Mouse (Mus musculus): ENCODE measurements around the gene Amot. TPM values are rescaled to one million over a fixed set of nuclear protein-coding genes. Genes with fewer than 3 reads are reported as not detected.

The Amot gene
- polyA plus RNA-seq, 1 experiment from 2014 or later = 32.5 TPM

DNA sequence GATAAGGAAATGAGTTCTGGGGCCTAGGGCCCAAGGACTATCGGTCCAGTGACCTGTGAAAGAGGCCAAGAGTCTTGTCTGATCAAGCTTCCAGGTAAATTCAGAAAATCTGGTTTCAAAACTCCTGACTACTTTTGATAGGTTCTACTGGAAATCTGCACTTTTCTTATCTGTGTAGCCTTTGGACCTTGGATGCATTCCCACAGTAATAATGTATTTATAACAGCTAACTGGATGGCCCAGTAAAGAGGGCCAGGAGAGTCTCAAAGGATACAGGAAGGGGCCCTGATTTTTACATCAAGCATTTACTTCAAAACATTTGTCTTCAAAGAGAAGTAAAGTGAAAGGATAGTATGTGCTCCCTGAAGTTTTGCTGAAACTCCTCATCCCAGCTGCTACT lies 90.7 kb downstream of the Amot start:
- no peak overlapping the region for H3K27ac ChIP-seq (ENCODE audit: low read depth, low read length)
- ATAC-seq (ENCODE audit: low FRiP score, low TSS enrichment) = no peak
- no peaks in the 10 kb centered on the region for H3K36me3 ChIP-seq (ENCODE audit: control insufficient read depth, insufficient read depth, low read length)
- 92% methylated on average over 1 of the region's 1 CpGs for WGBS
- no peak overlapping the region for H3K4me3 ChIP-seq (ENCODE audit: low read length)
- no peak overlapping the region for H3K4me2 ChIP-seq (replicated peaks; ENCODE audit: low read depth, low read length)
- H3K27me3 ChIP-seq (ENCODE audit: control insufficient read depth, insufficient read depth, low read length) = no peaks in the 10 kb centered on the region
- H3K4me1 ChIP-seq (ENCODE audit: control insufficient read depth, insufficient read depth, low read length) = no peaks in the 10 kb centered on the region
- no peak overlapping the region for H3K9ac ChIP-seq (ENCODE audit: low read depth, low read length)
- no peaks in the 10 kb centered on the region for H3K9me3 ChIP-seq (ENCODE audit: control insufficient read depth, low read length)

- ATAC-seq (ENCODE audit: low FRiP score, low TSS enrichment) = no peak
- no peaks in the 10 kb centered on the region for H3K9me3 ChIP-seq (ENCODE audit: control insufficient read depth, low read length)
- no peaks in the 10 kb centered on the region for H3K36me3 ChIP-seq (ENCODE audit: control insufficient read depth, insufficient read depth, low read length)
- no peak overlapping the region for H3K27ac ChIP-seq (ENCODE audit: low read depth, low read length)
- H3K9ac ChIP-seq (ENCODE audit: low read depth, low read length) = no peak overlapping the region
- WGBS = 49% methylated on average over 6 of the region's 6 CpGs
- H3K4me3 ChIP-seq (ENCODE audit: low read length) = no peak overlapping the region
- H3K27me3 ChIP-seq (ENCODE audit: control insufficient read depth, insufficient read depth, low read length) = no peaks in the 10 kb centered on the region
- no peak overlapping the region for H3K4me2 ChIP-seq (replicated peaks; ENCODE audit: low read depth, low read length)
- H3K4me1 ChIP-seq (ENCODE audit: control insufficient read depth, insufficient read depth, low read length) = no peaks in the 10 kb centered on the region
Measured at GRCm38 (mm10) chrX:145411425-145411824, 93.6 kb downstream of the Amot start.

- 79% methylated on average over 4 of the region's 4 CpGs for WGBS
- no peaks in the 10 kb centered on the region for H3K27me3 ChIP-seq (ENCODE audit: control insufficient read depth, insufficient read depth, low read length)
- no peak overlapping the region for H3K9ac ChIP-seq (ENCODE audit: low read depth, low read length)
- H3K9me3 ChIP-seq (ENCODE audit: control insufficient read depth, low read length) = no peaks in the 10 kb centered on the region
- no peak overlapping the region for H3K4me3 ChIP-seq (ENCODE audit: low read length)
- H3K27ac ChIP-seq (ENCODE audit: low read depth, low read length) = no peak overlapping the region
- H3K4me2 ChIP-seq (replicated peaks; ENCODE audit: low read depth, low read length) = no peak overlapping the region
- no peak for ATAC-seq (ENCODE audit: low FRiP score, low TSS enrichment)
- H3K4me1 ChIP-seq (ENCODE audit: control insufficient read depth, insufficient read depth, low read length) = no peaks in the 10 kb centered on the region
- no peaks in the 10 kb centered on the region for H3K36me3 ChIP-seq (ENCODE audit: control insufficient read depth, insufficient read depth, low read length)
Measured at GRCm38 (mm10) chrX:145406052-145406451, 98.9 kb downstream of the Amot start.

DNA sequence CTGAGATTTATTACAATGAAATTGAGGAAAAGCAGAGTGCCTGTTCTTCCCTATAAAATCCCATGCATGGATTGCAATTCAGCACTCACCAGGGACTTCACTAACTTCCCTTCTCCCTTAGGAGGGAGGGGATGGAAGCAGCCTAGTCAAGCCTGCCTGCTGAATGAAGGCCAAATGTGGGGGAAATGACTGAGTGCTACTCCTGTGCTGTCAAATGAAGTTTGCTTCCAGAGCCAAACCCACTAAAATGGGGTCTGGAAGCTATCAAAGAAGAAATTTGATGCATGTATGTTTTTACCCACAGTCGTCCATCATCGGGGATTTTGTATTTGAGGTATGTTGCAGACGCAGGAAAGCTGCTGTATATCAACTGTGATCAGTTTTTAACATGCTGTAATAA lies 103.1 kb downstream of the Amot start:
- no peak overlapping the region for H3K4me3 ChIP-seq (ENCODE audit: low read length)
- no peaks in the 10 kb centered on the region for H3K36me3 ChIP-seq (ENCODE audit: control insufficient read depth, insufficient read depth, low read length)
- H3K27ac ChIP-seq (ENCODE audit: low read depth, low read length) = no peak overlapping the region
- WGBS = 76% methylated on average over 3 of the region's 3 CpGs
- no peaks in the 10 kb centered on the region for H3K9me3 ChIP-seq (ENCODE audit: control insufficient read depth, low read length)
- H3K27me3 ChIP-seq (ENCODE audit: control insufficient read depth, insufficient read depth, low read length) = no peaks in the 10 kb centered on the region
- no peaks in the 10 kb centered on the region for H3K4me1 ChIP-seq (ENCODE audit: control insufficient read depth, insufficient read depth, low read length)
- no peak overlapping the region for H3K9ac ChIP-seq (ENCODE audit: low read depth, low read length)
- no peak overlapping the region for H3K4me2 ChIP-seq (replicated peaks; ENCODE audit: low read depth, low read length)
- no peak for ATAC-seq (ENCODE audit: low FRiP score, low TSS enrichment)

- no peaks in the 10 kb centered on the region for H3K36me3 ChIP-seq (ENCODE audit: control insufficient read depth, insufficient read depth, low read length)
- H3K9ac ChIP-seq (ENCODE audit: low read depth, low read length) = no peak overlapping the region
- no peaks in the 10 kb centered on the region for H3K27me3 ChIP-seq (ENCODE audit: control insufficient read depth, insufficient read depth, low read length)
Measured at GRCm38 (mm10) chrX:145399236-145399635, 105.7 kb downstream of the Amot start.

More at GRCm38 (mm10) chrX:145399236-145399635, 105.7 kb downstream of the Amot start:
- no peak for ATAC-seq (ENCODE audit: low FRiP score, low TSS enrichment)
- H3K4me2 ChIP-seq (replicated peaks; ENCODE audit: low read depth, low read length) = no peak overlapping the region
- no peaks in the 10 kb centered on the region for H3K4me1 ChIP-seq (ENCODE audit: control insufficient read depth, insufficient read depth, low read length)
- no peaks in the 10 kb centered on the region for H3K9me3 ChIP-seq (ENCODE audit: control insufficient read depth, low read length)
- no peak overlapping the region for H3K4me3 ChIP-seq (ENCODE audit: low read length)
- H3K27ac ChIP-seq (ENCODE audit: low read depth, low read length) = no peak overlapping the region
- WGBS = 8% methylated on average over 1 of the region's 1 CpGs

Other genes starting within 250 kb of the Amot start
- gene Lhfpl1, start 156.1 kb downstream of the Amot start, polyA plus RNA-seq (2014; fragmentation: Nextera tagmentation; extraction: Ambion mirVana) = 0.91 and 2.3 TPM in 2 replicates

All from kidney, embryonic 14.5 days (tissue).